Mouse (Mus musculus): ENCODE results near the gene Plekhj1. TPM values are rescaled to one million over a fixed set of nuclear protein-coding genes. Genes with fewer than 3 reads are reported as not detected.

Plekhj1 gene
- total RNA-seq, 2 experiments from 2014 or later, result 30.7 to 32.4 TPM

DNA sequence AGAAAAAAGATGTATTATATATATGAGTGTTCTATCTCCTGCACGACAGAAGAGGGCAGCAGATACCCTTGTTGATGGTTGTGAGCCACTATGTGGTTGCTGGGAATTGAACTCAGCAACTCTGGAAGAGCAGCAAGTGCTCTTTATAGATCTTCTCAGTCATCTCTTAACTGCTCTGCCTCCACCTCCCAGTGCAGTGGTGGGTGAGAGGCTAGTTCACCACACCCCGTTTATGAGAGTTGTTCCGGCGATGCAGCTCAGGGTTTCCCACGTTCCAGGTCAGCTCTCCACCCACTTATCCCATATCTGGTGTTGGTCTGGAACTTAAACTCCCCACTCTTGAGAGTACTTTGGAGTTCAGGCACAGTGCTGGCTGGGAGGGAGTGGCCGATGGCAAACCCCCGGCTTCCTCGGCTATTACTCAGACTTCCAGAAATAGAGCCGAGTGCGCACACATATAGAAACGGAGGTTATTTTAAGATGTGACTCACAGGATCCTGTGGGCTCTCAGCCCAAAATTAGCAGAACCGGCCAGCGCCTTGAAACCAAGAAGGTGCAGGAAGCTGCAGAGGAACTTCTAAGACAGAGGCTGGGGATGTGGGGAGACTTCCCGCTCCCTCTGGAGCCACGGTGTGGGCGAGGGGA is 47.1 kb downstream of the Plekhj1 start:
- DNase-seq, result peak; percentile 83 to 92

DNA sequence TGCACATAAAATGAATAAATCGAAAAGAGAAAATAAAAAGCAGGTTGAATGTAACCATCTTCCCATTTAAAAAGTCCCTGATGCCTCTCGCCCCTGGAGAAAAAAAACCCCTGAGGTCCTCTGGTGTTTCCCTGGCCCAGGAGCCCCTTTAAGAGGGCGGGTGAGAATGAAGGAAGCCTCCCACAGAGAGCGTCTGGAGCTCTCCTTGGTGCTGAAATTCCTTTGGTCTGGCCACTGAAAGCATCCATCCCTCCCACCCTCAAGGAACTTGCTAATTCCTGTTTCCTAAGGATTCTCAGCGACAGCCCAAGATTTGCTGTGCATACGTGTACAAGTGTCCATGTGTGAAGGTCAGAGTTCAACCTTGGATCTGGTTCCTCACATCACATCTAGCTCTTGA is 49.8 kb downstream of the Plekhj1 start:
- peak; percentile 51 to 82 for DNase-seq

GRCm38 (mm10) chr10:80747410-80747809 is 51.0 kb downstream of the Plekhj1 start:
- peak; percentile 80 to 86 for DNase-seq

Small RNA genes within 50 kb of the gene (microRNA-seq; reads per million reads assigned to microRNA genes)
- gene Mir1982, result 1.1 to 4.6 reads per million in 2 experiments

Other genes with a start within 250 kb of the Plekhj1 start
- gene Rexo1, start 237.1 kb downstream of the Plekhj1 start, total RNA-seq (2021), result 10 to 100 TPM; 11.2 to 11.6 TPM
- 1 to 10 TPM; 5.2 to 5.5 TPM for gene Klf16, start 221.3 kb downstream of the Plekhj1 start, total RNA-seq (2021)
- 10 to 100 TPM; 40.6 to 44.8 TPM for gene Abhd17a, start 208.3 kb downstream of the Plekhj1 start, total RNA-seq (2021)
- 10 to 100 TPM; 20.1 to 22.2 TPM for gene Scamp4, start 195.8 kb downstream of the Plekhj1 start, total RNA-seq (2021)
- 1 to 10 TPM; 1.1 to 1.5 TPM for gene Adat3, start 195.7 kb downstream of the Plekhj1 start, total RNA-seq (2021)
- gene Gm49322, start 192.6 kb downstream of the Plekhj1 start, total RNA-seq (2021), result under 1 TPM; 0.15 to 0.46 TPM
- gene Csnk1g2, start 175.8 kb downstream of the Plekhj1 start, total RNA-seq (2021), result 100 to 1,000 TPM; 121 to 132 TPM
- gene Btbd2, start 141.6 kb downstream of the Plekhj1 start, total RNA-seq (2021), result 10 to 100 TPM; 43.2 to 46.1 TPM
- 100 to 1,000 TPM; 185 to 204 TPM for gene Mknk2, start 120.5 kb downstream of the Plekhj1 start, total RNA-seq (2021)
- gene Mob3a, start 96.6 kb downstream of the Plekhj1 start, total RNA-seq (2021), result 1 to 10 TPM; 7.5 to 8.0 TPM
- 1 to 10 TPM; 2.5 to 2.6 TPM for gene Izumo4, start 96.4 kb downstream of the Plekhj1 start, total RNA-seq (2021)
- 10 to 100 TPM; 42.3 to 45.0 TPM for gene Ap3d1, start 56.4 kb downstream of the Plekhj1 start, total RNA-seq (2021)
- 10 to 100 TPM; 11.7 to 14.3 TPM for gene Dot1l, start 43.4 kb downstream of the Plekhj1 start, total RNA-seq (2021)
- 10 to 100 TPM; 28.6 to 28.7 TPM for gene Sf3a2, start 428 bp downstream of the Plekhj1 start, total RNA-seq (2021)
- gene Amh, start 6.6 kb upstream of the Plekhj1 start, total RNA-seq (2021), result under 1 TPM in 1 of 2 experiments, not detected in 1; 0.33 TPM
- gene Jsrp1, start 14.9 kb upstream of the Plekhj1 start, total RNA-seq (2021), result under 1 TPM; 0.41 to 0.69 TPM
- gene Oaz1, start 28.0 kb upstream of the Plekhj1 start, total RNA-seq (2021), result 100 to 1,000 TPM; 897 to 934 TPM
- 10 to 100 TPM; 13.5 to 16.6 TPM for gene Lingo3, start 45.4 kb upstream of the Plekhj1 start, total RNA-seq (2021)
- gene Lsm7, start 56.6 kb upstream of the Plekhj1 start, total RNA-seq (2021), result 10 to 100 TPM; 23.5 to 27.8 TPM
- 10 to 100 TPM; 11.9 to 15.9 TPM for gene Sppl2b, start 56.6 kb upstream of the Plekhj1 start, total RNA-seq (2021)
- gene Tmprss9, start 73.2 kb upstream of the Plekhj1 start, total RNA-seq (2021), result not detected
- gene Timm13, start 102.3 kb upstream of the Plekhj1 start, total RNA-seq (2021), result 100 to 1,000 TPM; 125 to 144 TPM
- gene Lmnb2, start 119.6 kb upstream of the Plekhj1 start, total RNA-seq (2021), result 1 to 10 TPM; 4.7 to 5.8 TPM
- 10 to 100 TPM; 14.9 to 19.0 TPM for gene Gadd45b, start 131.4 kb upstream of the Plekhj1 start, total RNA-seq (2021)
- 1 to 10 TPM in 1 of 2 experiments, under 1 TPM in 1; 0.82 to 1.3 TPM for gene Gng7, start 216.3 kb upstream of the Plekhj1 start, total RNA-seq (2021)
- gene Diras1, start 227.0 kb upstream of the Plekhj1 start, total RNA-seq (2021), result not detected
- 10 to 100 TPM; 12.8 to 14.2 TPM for gene Slc39a3, start 238.8 kb upstream of the Plekhj1 start, total RNA-seq (2021)

Data from heart, adult 18-20 months (tissue).